8 mouse cellular contexts compared by ENCODE assay signal in the genomic region with DNA sequence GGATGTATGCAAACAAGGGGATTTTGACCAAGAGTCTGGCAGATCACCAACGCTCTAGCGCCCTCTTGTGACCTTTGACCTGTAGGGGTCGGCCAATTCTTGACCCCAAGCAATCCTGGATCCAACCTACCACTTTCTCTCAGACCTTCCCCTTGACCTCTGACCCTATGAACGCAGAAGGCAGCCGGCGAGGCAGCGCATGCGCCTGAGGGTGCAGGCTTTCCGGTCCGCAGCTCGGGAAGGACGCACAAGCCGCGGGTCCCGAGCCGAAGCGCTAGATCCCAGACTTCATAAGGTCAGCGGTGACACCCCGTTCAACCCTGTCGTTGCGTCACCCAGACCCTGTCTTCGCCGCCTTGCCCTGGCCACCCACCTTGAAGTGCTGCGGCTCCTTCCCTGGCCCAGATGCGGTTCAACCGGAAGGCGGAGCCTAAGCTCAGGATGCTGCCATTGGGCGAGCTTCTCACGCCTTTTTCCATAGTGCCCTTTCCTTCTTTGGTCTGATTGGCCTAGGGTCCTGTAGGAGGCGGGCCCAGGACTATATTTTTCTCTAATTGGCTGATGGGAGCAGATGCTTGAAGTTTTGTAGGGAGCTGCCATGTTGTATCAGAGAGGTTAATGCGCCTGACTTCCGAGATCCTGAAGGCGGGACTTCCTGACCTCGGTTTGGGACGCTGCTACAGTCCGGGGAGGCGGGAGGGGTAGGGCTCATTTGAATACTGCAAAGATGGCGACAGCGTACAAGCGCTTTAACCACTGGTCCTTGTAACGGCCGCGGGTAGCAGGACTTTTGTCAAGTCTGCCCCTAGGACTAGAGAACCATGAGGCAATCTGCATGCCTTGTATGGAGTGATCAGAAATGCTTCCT. TPM values are rescaled to one million over a fixed set of nuclear protein-coding genes. Genes with fewer than 3 reads are reported as not detected.
DNase-seq lines count a peak whose midpoint lies in the region; ATAC-seq lines count a peak whose summit lies in the region.

Ndufs8 (minus strand) TSS at position 438 of the 868 bp plus-strand sequence.

- intact Hi-C loops in heart, postnatal 14 days (cut with DNase I), result no loop called here

- peak within 1 kb of the TSS; percentile 66 for H3K9ac ChIP-seq in forebrain, embryonic 14.5 days (ENCODE audit: low read length)
- peak within 1 kb of the TSS; percentile 61 for H3K9ac ChIP-seq in neural tube, embryonic 15.5 days (replicated peaks)

- ATAC-seq in forebrain, embryonic 14.5 days, result peak; percentile 98
- peak; percentile 97 for ATAC-seq in neural tube, embryonic 15.5 days (ENCODE audit: low FRiP score)

- H3K4me3 ChIP-seq in forebrain, embryonic 14.5 days (ENCODE audit: low read depth, low read length), result peak within 1 kb of the TSS; percentile 59
- peak within 1 kb of the TSS; percentile 75 for H3K4me3 ChIP-seq in neural tube, embryonic 15.5 days (replicated peaks)

- peaks cover 26% of the 10 kb centered on the region for H3K36me3 ChIP-seq in forebrain, embryonic 14.5 days (ENCODE audit: control insufficient read depth, insufficient read depth, low read length)
- H3K36me3 ChIP-seq in neural tube, embryonic 15.5 days, result peaks cover 29% of the 10 kb centered on the region

- H3K9me3 ChIP-seq in forebrain, embryonic 14.5 days (replicated peaks; ENCODE audit: control insufficient read depth, low read length), result no peaks in the 10 kb centered on the region
- no peaks in the 10 kb centered on the region for H3K9me3 ChIP-seq in neural tube, embryonic 15.5 days (replicated peaks)

- peaks cover 10% of the 10 kb centered on the region for H3K4me1 ChIP-seq in forebrain, embryonic 14.5 days (ENCODE audit: control insufficient read depth, insufficient read depth, low read length)
- H3K4me1 ChIP-seq in neural tube, embryonic 15.5 days, result peaks cover 30% of the 10 kb centered on the region

- peak; percentile 99 for DNase-seq in ES-CJ7 (ENCODE audit: low read depth, low spot score)
- DNase-seq in cerebellum, adult 11 months, result peak; percentile 93
- peak; percentile 99 for DNase-seq in forebrain, embryonic 14.5 days (ENCODE audit: low spot score)
- peak; percentile 86 to 89 for DNase-seq in heart, postnatal 14 days
- peak; percentile 96 for DNase-seq in layer of hippocampus, adult 11-12 months (ENCODE audit: low spot score)
- peak; percentile 96 to 97 for DNase-seq in lung, adult 18-20 months
- peak; percentile 95 for DNase-seq in testis, postnatal 14 days (ENCODE audit: low spot score)

- peak within 1 kb of the TSS; percentile 67 for H3K4me2 ChIP-seq in forebrain, embryonic 14.5 days (ENCODE audit: low read length)
- H3K4me2 ChIP-seq in neural tube, embryonic 15.5 days, result peak within 1 kb of the TSS; percentile 89

- under 1% methylated on average over 43 of the region's 43 CpGs for WGBS in forebrain, embryonic 14.5 days
- under 1% methylated on average over 43 of the region's 43 CpGs for WGBS in neural tube, embryonic 15.5 days

- H3K27ac ChIP-seq in forebrain, embryonic 14.5 days (ENCODE audit: low read depth, low read length), result peak within 1 kb of the TSS; percentile 64
- H3K27ac ChIP-seq in neural tube, embryonic 15.5 days (replicated peaks), result peak within 1 kb of the TSS; percentile 84

- H3K27me3 ChIP-seq in forebrain, embryonic 14.5 days (replicated peaks; ENCODE audit: control insufficient read depth, insufficient read depth, low read length), result no peaks in the 10 kb centered on the region
- H3K27me3 ChIP-seq in neural tube, embryonic 15.5 days (replicated peaks), result no peaks in the 10 kb centered on the region

RNA-seq across cellular contexts. Expression of gene Ndufs8, which starts in this region (rescaled TPM):
- polyA plus RNA-seq in forebrain, embryonic 14.5 days (2014; fragmentation: Nextera tagmentation; extraction: Ambion mirVana), result 243 and 301 TPM in 2 replicates
- total RNA-seq in heart, postnatal 14 days (2021), result 100 to 1,000 TPM; 438 to 441 TPM
- 308 and 330 TPM in 2 replicates for polyA plus RNA-seq in neural tube, embryonic 15.5 days (2015; fragmentation: Nextera tagmentation; extraction: Ambion mirVana)

Comparison
In these comparisons a context has a peak if more than half of its experiments do, and no peak if none do; other contexts are left out.
1. Peak in every context shown above with its lines: DNase-seq, ATAC-seq, H3K4me3 ChIP-seq and H3K27ac ChIP-seq.